Mouse (Mus musculus): ENCODE results near the gene 1190002N15Rik.

DNA sequence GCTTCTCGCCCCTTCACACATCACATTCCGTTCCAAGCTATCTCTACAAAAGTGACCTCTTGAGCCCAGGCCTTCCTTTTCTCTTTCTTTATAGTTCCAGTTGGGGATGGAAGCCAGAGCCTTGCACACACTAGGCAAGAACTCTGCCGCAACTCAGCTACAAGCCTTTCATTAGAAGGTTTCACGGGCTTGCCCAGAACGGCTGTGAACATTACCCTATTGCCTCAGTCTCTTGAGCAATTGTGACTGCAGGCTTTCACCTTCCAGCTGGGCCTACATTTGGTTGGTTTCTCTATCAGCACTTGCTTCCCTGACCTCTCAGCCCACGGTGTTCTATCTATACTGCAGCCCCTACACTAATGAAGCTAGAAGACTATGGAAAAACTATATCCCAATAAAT lies 58.9 kb downstream of the 1190002N15Rik start:
- TF ChIP-seq MAFK (IDR thresholded peaks at IDR 0.05; ENCODE audit: insufficient read depth, low read depth, low read length) = no peak
- TF ChIP-seq ZNF384 (IDR thresholded peaks at IDR 0.05; ENCODE audit: low read depth, low read length) = no peak
- TF ChIP-seq HCFC1 (IDR thresholded peaks at IDR 0.05; ENCODE audit: borderline replicate concordance, insufficient read depth, low read length) = no peak
- no peak for TF ChIP-seq ZC3H11A (IDR thresholded peaks at IDR 0.05; ENCODE audit: borderline replicate concordance, low read depth, low read length)

Data from ES-E14 (cell line).